Mouse (Mus musculus) liver, adult 2 months (tissue): Measurements from ENCODE around the gene Etv4.

Experiments used
- CTCF ChIP-seq: fragments of 200-500 bp; IDR thresholded peaks from 2 replicates; pipeline ENCODE4 v1.5.1; 2011; ENCODE audit warnings: low read depth, low read length, control low read depth
- POLR2A ChIP-seq: fragments of 200-500 bp; IDR thresholded peaks from 2 replicates; pipeline ENCODE4 v1.6.1; 2011; ENCODE audit warnings: low read length, control low read depth; ENCODE audit not compliant: insufficient read depth; ENCODE audit errors: extremely low read depth

GRCm38 (mm10) chr11:101787432-101787831 is 2.3 kb upstream of the Etv4 start:
- no peak for TF ChIP-seq POLR2A
- no peak for TF ChIP-seq CTCF
